Mouse (Mus musculus) stomach, embryonic 16.5 days (tissue): ENCODE results near the gene Ywhae. TPM values are rescaled to one million over a fixed set of nuclear protein-coding genes. Genes with fewer than 3 reads are reported as not detected.
A peak's percentile ranks its signal among the peaks of the same experiment; 100 is the strongest.

Source experiments
- ATAC-seq: fragments of 200-750 bp; cut with Nextera tagmentation; 2 replicates; pipeline ENCODE4 v1.8.0; 2017; ENCODE audit warnings: moderate number of reproducible peaks, moderate TSS enrichment; ENCODE audit not compliant: insufficient read depth, low FRiP score
- H3K27ac ChIP-seq: fragments of 300-500 bp; sonication (generic); 2 replicates; pipeline ENCODE4 v1.5.1; 2014; ENCODE audit warnings: low read length
- H3K27me3 ChIP-seq: fragments of 300-500 bp; sonication (generic); 2 replicates; pipeline ENCODE4 v1.6.1; 2014; ENCODE audit warnings: low read length, control low read depth, mixed read lengths; ENCODE audit not compliant: control insufficient read depth, insufficient read depth
- H3K36me3 ChIP-seq: fragments of 300-500 bp; sonication (generic); 2 replicates; pipeline ENCODE4 v1.6.1; 2014; ENCODE audit warnings: low read length; ENCODE audit not compliant: control insufficient read depth, insufficient read depth
- H3K4me1 ChIP-seq: fragments of 300-500 bp; sonication (generic); 2 replicates; pipeline ENCODE4 v1.6.1; 2014; ENCODE audit warnings: low read length, control low read depth, mixed read lengths; ENCODE audit not compliant: control insufficient read depth, insufficient read depth
- H3K4me2 ChIP-seq: fragments of 300-500 bp; sonication (generic); 2 replicates; pipeline ENCODE4 v1.6.1; 2014; ENCODE audit warnings: low read depth, low read length, mixed read lengths
- H3K4me3 ChIP-seq: fragments of 300-500 bp; sonication (generic); replicated peaks from 2 replicates; pipeline ENCODE4 v1.5.1; 2014; ENCODE audit warnings: mild to moderate bottlenecking, low read length
- H3K9ac ChIP-seq: fragments of 300-500 bp; sonication (generic); 2 replicates; pipeline ENCODE4 v1.6.1; 2014; ENCODE audit warnings: low read length
- H3K9me3 ChIP-seq: fragments of 300-500 bp; sonication (generic); replicated peaks from 2 replicates; pipeline ENCODE4 v1.6.1; 2016; ENCODE audit warnings: low read length, control low read depth; ENCODE audit not compliant: control insufficient read depth
- WGBS: fragments of 180-500 bp; shearing (Covaris S2); extraction: QIAGEN DNeasy Blood & Tissue Kit; methylation state at CpG from one replicate; pipeline ENCODE4 v1.1.7; 2014; 5-methylcytosine and 5-hydroxymethylcytosine counted together
- polyA plus RNA-seq: library from polyadenylated mRNA; unstranded; fragments of >200 nt; fragmentation: Nextera tagmentation; extraction: Ambion mirVana; gene quantifications from 2 replicates; pipeline ENCODE4 v1.2.1, GENCODE M21; 2015

Gene Ywhae
- polyA plus RNA-seq, 1 experiment from 2014 or later: 689 TPM

- Histone ChIP-seq H3K4me2 (no peak overlapping the region), H3K27me3 (no peaks in the 10 kb centered on the region), H3K4me1 (peaks cover 17% of the 10 kb centered on the region), H3K4me3 (no peak overlapping the region), H3K9ac (no peak overlapping the region), H3K27ac (no peak overlapping the region), H3K9me3 (no peaks in the 10 kb centered on the region), H3K36me3 (peaks cover 4% of the 10 kb centered on the region)
- 70% methylated on average over 4 of the region's 4 CpGs for WGBS
- no peak for ATAC-seq
Observed at GRCm38 (mm10) chr11:75751082-75751481, 18.4 kb downstream of the Ywhae start.

- no peak overlapping the region for H3K4me3 ChIP-seq
- no peaks in the 10 kb centered on the region; the same call in 1 of the 2 replicates for H3K4me1 ChIP-seq
- no peak overlapping the region for H3K27ac ChIP-seq
- H3K9ac ChIP-seq: no peak overlapping the region
- 84% methylated on average over 8 of the region's 8 CpGs for WGBS
- H3K4me2 ChIP-seq: no peak overlapping the region
- peaks cover 23% of the 10 kb centered on the region for H3K36me3 ChIP-seq
- H3K27me3 ChIP-seq: no peaks in the 10 kb centered on the region
- H3K9me3 ChIP-seq: no peaks in the 10 kb centered on the region
- ATAC-seq: no peak
Observed at GRCm38 (mm10) chr11:75756687-75757086, 24.0 kb downstream of the Ywhae start.

- 89% methylated on average over 1 of the region's 1 CpGs for WGBS
- Histone ChIP-seq H3K9me3 (no peaks in the 10 kb centered on the region), H3K27me3 (no peaks in the 10 kb centered on the region), H3K9ac (no peak overlapping the region), H3K36me3 (peaks cover 29% of the 10 kb centered on the region), H3K4me2 (no peak overlapping the region), H3K4me1 (no peaks in the 10 kb centered on the region), H3K4me3 (no peak overlapping the region), H3K27ac (no peak overlapping the region)
- ATAC-seq: no peak
Observed at GRCm38 (mm10) chr11:75758553-75758952, 25.9 kb downstream of the Ywhae start.

GRCm38 (mm10) chr11:75760785-75761184 is 28.1 kb downstream of the Ywhae start:
- WGBS: 89% methylated on average over 5 of the region's 5 CpGs
- H3K4me1 ChIP-seq: no peaks in the 10 kb centered on the region
- H3K9ac ChIP-seq: no peak overlapping the region
- H3K9me3 ChIP-seq: no peaks in the 10 kb centered on the region
- H3K27me3 ChIP-seq: no peaks in the 10 kb centered on the region
- H3K4me2 ChIP-seq: no peak overlapping the region
- no peak overlapping the region for H3K27ac ChIP-seq
- peaks cover 39% of the 10 kb centered on the region for H3K36me3 ChIP-seq
- no peak overlapping the region for H3K4me3 ChIP-seq
- ATAC-seq: no peak

GRCm38 (mm10) chr11:75762708-75763107 is 30.0 kb downstream of the Ywhae start:
- Histone ChIP-seq H3K36me3 (peaks cover 35% of the 10 kb centered on the region; the same call in 1 of the 2 replicates), H3K9me3 (no peaks in the 10 kb centered on the region), H3K4me2 (no peak overlapping the region), H3K27ac (no peak overlapping the region), H3K9ac (no peak overlapping the region), H3K4me3 (no peak overlapping the region), H3K4me1 (no peaks in the 10 kb centered on the region), H3K27me3 (no peaks in the 10 kb centered on the region)
- no peak for ATAC-seq
- 64% methylated on average over 2 of the region's 2 CpGs for WGBS

GRCm38 (mm10) chr11:75764521-75765023 is 31.9 kb downstream of the Ywhae start:
- 82% methylated on average over 4 of the region's 4 CpGs for WGBS
- Histone ChIP-seq H3K4me3 (no peak overlapping the region), H3K36me3 (peaks cover 29% of the 10 kb centered on the region; the same call in 1 of the 2 replicates), H3K9me3 (no peaks in the 10 kb centered on the region), H3K27me3 (no peaks in the 10 kb centered on the region), H3K4me2 (no peak overlapping the region), H3K27ac (no peak overlapping the region), H3K9ac (no peak overlapping the region), H3K4me1 (peaks cover 8% of the 10 kb centered on the region; the same call in 1 of the 2 replicates)
- ATAC-seq: no peak

GRCm38 (mm10) chr11:75765161-75765560 is 32.5 kb downstream of the Ywhae start:
- Histone ChIP-seq H3K4me2 (no peak overlapping the region), H3K27me3 (no peaks in the 10 kb centered on the region), H3K9ac (no peak overlapping the region), H3K9me3 (no peaks in the 10 kb centered on the region), H3K36me3 (peaks cover 29% of the 10 kb centered on the region; the same call in 1 of the 2 replicates), H3K4me1 (peaks cover 8% of the 10 kb centered on the region; the same call in 1 of the 2 replicates), H3K4me3 (no peak overlapping the region), H3K27ac (no peak overlapping the region)
- no peak for ATAC-seq
- 77% methylated on average over 8 of the region's 8 CpGs for WGBS

GRCm38 (mm10) chr11:75767014-75767413 is 34.3 kb downstream of the Ywhae start:
- peaks cover 29% of the 10 kb centered on the region; the same call in 1 of the 2 replicates for H3K36me3 ChIP-seq
- H3K4me2 ChIP-seq: no peak overlapping the region
- no peak for ATAC-seq
- no peaks in the 10 kb centered on the region for H3K27me3 ChIP-seq
- WGBS: 61% methylated on average over 2 of the region's 2 CpGs
- H3K4me1 ChIP-seq: peaks cover 8% of the 10 kb centered on the region; the same call in 1 of the 2 replicates
- H3K9ac ChIP-seq: no peak overlapping the region
- no peak overlapping the region for H3K27ac ChIP-seq
- no peak overlapping the region for H3K4me3 ChIP-seq
- no peaks in the 10 kb centered on the region for H3K9me3 ChIP-seq

GRCm38 (mm10) chr11:75768091-75768989 is 35.7 kb downstream of the Ywhae start:
- H3K4me3 ChIP-seq: no peak overlapping the region
- H3K27ac ChIP-seq: peak overlapping the region; percentile 36; the same call in 1 of the 2 replicates
- no peak for ATAC-seq
- peaks cover 23% of the 10 kb centered on the region; the same call in 1 of the 2 replicates for H3K36me3 ChIP-seq
- H3K27me3 ChIP-seq: no peaks in the 10 kb centered on the region
- H3K9ac ChIP-seq: 0 out of 2 replicates have a peak overlapping the region, but pooled peaks have one; percentile 41
- H3K4me2 ChIP-seq: peak overlapping the region; percentile 51
- H3K4me1 ChIP-seq: peaks cover 8% of the 10 kb centered on the region; the same call in 1 of the 2 replicates
- H3K9me3 ChIP-seq: no peaks in the 10 kb centered on the region
- 46% methylated on average over 6 of the region's 6 CpGs for WGBS
